8 mouse cellular contexts compared by ENCODE assay signal in the genomic region with DNA sequence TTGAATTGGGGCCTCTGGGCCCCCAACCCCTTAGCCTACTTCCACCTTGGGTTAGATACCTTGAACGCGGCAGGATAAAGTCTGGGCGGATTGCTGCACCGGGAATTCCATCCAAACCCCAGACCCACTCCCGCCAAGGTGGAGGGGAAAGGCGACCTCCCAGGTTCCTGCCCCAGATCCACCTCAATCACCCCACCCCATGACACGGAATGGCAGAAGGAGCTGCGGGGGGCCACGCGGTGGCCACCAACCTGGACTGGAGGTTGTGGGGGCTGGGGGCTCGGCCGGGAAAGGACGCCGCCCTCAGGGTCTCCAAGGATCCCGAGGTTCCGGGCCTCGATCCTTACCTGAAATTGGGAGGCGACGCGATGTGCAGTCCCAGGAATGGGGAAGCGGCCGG. TPM values are rescaled to one million over a fixed set of nuclear protein-coding genes. Genes with fewer than 3 reads are reported as not detected.
DNase-seq lines count a peak whose midpoint lies in the region; ATAC-seq lines count a peak whose summit lies in the region.

No protein-coding gene starts in this region.

- DNase-seq in kidney, postnatal 25 days = no peak
- DNase-seq in cerebellum, postnatal 14 days = peak; percentile 67 to 71
- DNase-seq in urinary bladder, adult 18-20 months (ENCODE audit: low spot score in 2 of 2) = no peak
- DNase-seq in B cell, adult 2 months = no peak

- no peak overlapping the region for H3K27ac ChIP-seq in kidney, embryonic 14.5 days (ENCODE audit: low read depth, low read length)
- peak overlapping the region; percentile 80 for H3K27ac ChIP-seq in hindbrain, embryonic 12.5 days
- peak overlapping the region; percentile 63 for H3K27ac ChIP-seq in midbrain, embryonic 13.5 days

- peak overlapping the region; percentile 57 for H3K4me3 ChIP-seq in kidney, embryonic 14.5 days (ENCODE audit: low read length)
- H3K4me3 ChIP-seq in hindbrain, embryonic 12.5 days = peak overlapping the region; percentile 85
- peak overlapping the region; percentile 66 for H3K4me3 ChIP-seq in midbrain, embryonic 13.5 days (replicated peaks)

- no peak; the same call in 1 of the 2 replicates for ATAC-seq in kidney, embryonic 14.5 days (ENCODE audit: low FRiP score, low TSS enrichment)
- peak; percentile 17; the same call in 1 of the 2 replicates for ATAC-seq in hindbrain, embryonic 12.5 days (ENCODE audit: low FRiP score)
- peak; percentile 9; the same call in 1 of the 2 replicates for ATAC-seq in midbrain, embryonic 13.5 days
- no peak for ATAC-seq in frontal cortex, adult (ENCODE audit: low TSS enrichment)

- WGBS in kidney, embryonic 14.5 days = 2% methylated on average over 22 of the region's 22 CpGs
- 3% methylated on average over 22 of the region's 22 CpGs for WGBS in hindbrain, embryonic 12.5 days
- 1% methylated on average over 22 of the region's 22 CpGs for WGBS in midbrain, embryonic 13.5 days

- H3K4me1 ChIP-seq in kidney, embryonic 14.5 days (ENCODE audit: control insufficient read depth, insufficient read depth, low read length) = no peaks in the 10 kb centered on the region
- H3K4me1 ChIP-seq in hindbrain, embryonic 12.5 days = peaks cover 57% of the 10 kb centered on the region
- H3K4me1 ChIP-seq in midbrain, embryonic 13.5 days (replicated peaks) = peaks cover 56% of the 10 kb centered on the region

- H3K9me3 ChIP-seq in kidney, embryonic 14.5 days (ENCODE audit: control insufficient read depth, low read length) = no peaks in the 10 kb centered on the region
- no peaks in the 10 kb centered on the region for H3K9me3 ChIP-seq in hindbrain, embryonic 12.5 days (replicated peaks)
- H3K9me3 ChIP-seq in midbrain, embryonic 13.5 days = no peaks in the 10 kb centered on the region

- H3K27me3 ChIP-seq in kidney, embryonic 14.5 days (ENCODE audit: control insufficient read depth, insufficient read depth, low read length) = no peaks in the 10 kb centered on the region; the same call in 1 of the 2 replicates
- no peaks in the 10 kb centered on the region for H3K27me3 ChIP-seq in hindbrain, embryonic 12.5 days
- H3K27me3 ChIP-seq in midbrain, embryonic 13.5 days = no peaks in the 10 kb centered on the region

- peaks cover 18% of the 10 kb centered on the region for H3K36me3 ChIP-seq in kidney, embryonic 14.5 days (ENCODE audit: control insufficient read depth, insufficient read depth, low read length)
- peaks cover 29% of the 10 kb centered on the region for H3K36me3 ChIP-seq in hindbrain, embryonic 12.5 days
- peaks cover 26% of the 10 kb centered on the region for H3K36me3 ChIP-seq in midbrain, embryonic 13.5 days

- peak overlapping the region; percentile 72 for H3K9ac ChIP-seq in kidney, embryonic 14.5 days (ENCODE audit: low read depth, low read length)
- H3K9ac ChIP-seq in hindbrain, embryonic 12.5 days = peak overlapping the region; percentile 93
- peak overlapping the region; percentile 93 for H3K9ac ChIP-seq in midbrain, embryonic 13.5 days (replicated peaks)

- peak overlapping the region; percentile 88 for H3K4me2 ChIP-seq in kidney, embryonic 14.5 days (replicated peaks; ENCODE audit: low read depth, low read length)
- peak overlapping the region; percentile 85 for H3K4me2 ChIP-seq in hindbrain, embryonic 12.5 days (replicated peaks)
- peak overlapping the region; percentile 77 for H3K4me2 ChIP-seq in midbrain, embryonic 13.5 days (replicated peaks)

RNA-seq across cellular contexts. Expression of a gene that starts 0.4 kb away (rescaled TPM):
- polyA plus RNA-seq in kidney, embryonic 14.5 days (2014; fragmentation: Nextera tagmentation; extraction: Ambion mirVana) = 15.6 and 20.8 TPM in 2 replicates
- 112 and 115 TPM in 2 replicates for polyA plus RNA-seq in hindbrain, embryonic 12.5 days (2016; fragmentation: Nextera tagmentation; extraction: Ambion mirVana)
- 86.9 and 111 TPM in 2 replicates for polyA plus RNA-seq in midbrain, embryonic 13.5 days (2015; fragmentation: Nextera tagmentation; extraction: Ambion mirVana)

RNA-seq across cellular contexts. Expression of a gene that starts 18.3 kb away (rescaled TPM):
- 2.1 and 2.5 TPM in 2 replicates for polyA plus RNA-seq in kidney, embryonic 14.5 days (2014; fragmentation: Nextera tagmentation; extraction: Ambion mirVana)
- 7.6 and 8.1 TPM in 2 replicates for polyA plus RNA-seq in hindbrain, embryonic 12.5 days (2016; fragmentation: Nextera tagmentation; extraction: Ambion mirVana)
- 8.0 and 8.9 TPM in 2 replicates for polyA plus RNA-seq in midbrain, embryonic 13.5 days (2015; fragmentation: Nextera tagmentation; extraction: Ambion mirVana)

RNA-seq across cellular contexts. Expression of a gene that starts 26.0 kb away (rescaled TPM):
- 24.0 and 33.3 TPM in 2 replicates for polyA plus RNA-seq in kidney, embryonic 14.5 days (2014; fragmentation: Nextera tagmentation; extraction: Ambion mirVana)
- 5.4 and 7.0 TPM in 2 replicates for polyA plus RNA-seq in hindbrain, embryonic 12.5 days (2016; fragmentation: Nextera tagmentation; extraction: Ambion mirVana)
- 1.5 and 2.5 TPM in 2 replicates for polyA plus RNA-seq in midbrain, embryonic 13.5 days (2015; fragmentation: Nextera tagmentation; extraction: Ambion mirVana)

RNA-seq across cellular contexts. Expression of a gene that starts 26.2 kb away (rescaled TPM):
- 21.3 and 22.7 TPM in 2 replicates for polyA plus RNA-seq in kidney, embryonic 14.5 days (2014; fragmentation: Nextera tagmentation; extraction: Ambion mirVana)
- polyA plus RNA-seq in hindbrain, embryonic 12.5 days (2016; fragmentation: Nextera tagmentation; extraction: Ambion mirVana) = 23.1 and 25.0 TPM in 2 replicates
- 32.8 and 36.0 TPM in 2 replicates for polyA plus RNA-seq in midbrain, embryonic 13.5 days (2015; fragmentation: Nextera tagmentation; extraction: Ambion mirVana)

RNA-seq across cellular contexts. Expression of a gene that starts 33.2 kb away (rescaled TPM):
- polyA plus RNA-seq in kidney, embryonic 14.5 days (2014; fragmentation: Nextera tagmentation; extraction: Ambion mirVana) = 13.8 and 21.3 TPM in 2 replicates
- polyA plus RNA-seq in hindbrain, embryonic 12.5 days (2016; fragmentation: Nextera tagmentation; extraction: Ambion mirVana) = 38.1 and 39.9 TPM in 2 replicates
- polyA plus RNA-seq in midbrain, embryonic 13.5 days (2015; fragmentation: Nextera tagmentation; extraction: Ambion mirVana) = 35.8 and 36.2 TPM in 2 replicates

Comparison
In these comparisons a context has a peak if more than half of its experiments do, and no peak if none do; other contexts are left out.
1. ATAC-seq: peak in hindbrain, embryonic 12.5 days (single experiment) and midbrain, embryonic 13.5 days (single experiment); none in kidney, embryonic 14.5 days (single experiment) and frontal cortex, adult (single experiment).
2. DNase-seq: peak in cerebellum, postnatal 14 days (2 of 2); none in kidney, postnatal 25 days (0 of 2), urinary bladder, adult 18-20 months (0 of 2) and B cell, adult 2 months (0 of 2).
3. Peak in every context shown above with its lines, with median percentiles within 50 percentile points of each other: H3K4me2 ChIP-seq, H3K4me3 ChIP-seq and H3K9ac ChIP-seq.